Mouse (Mus musculus) E14TG2a.4 (cell line): ENCODE data around the gene Hamp2.

Source experiments
- CTCF ChIP-seq: conservative IDR thresholded peaks from 2 replicates; pipeline ENCODE4 v1.5.1; 2014; ENCODE audit warnings: low read length
- NANOG ChIP-seq: IDR thresholded peaks from 2 replicates; pipeline ENCODE4 v1.6.1; 2014; ENCODE audit warnings: borderline replicate concordance, low read length, mixed read lengths
- POU5F1 ChIP-seq: IDR thresholded peaks from 2 replicates; pipeline ENCODE4 v1.6.1; 2014; ENCODE audit warnings: low read length, borderline replicate concordance

DNA sequence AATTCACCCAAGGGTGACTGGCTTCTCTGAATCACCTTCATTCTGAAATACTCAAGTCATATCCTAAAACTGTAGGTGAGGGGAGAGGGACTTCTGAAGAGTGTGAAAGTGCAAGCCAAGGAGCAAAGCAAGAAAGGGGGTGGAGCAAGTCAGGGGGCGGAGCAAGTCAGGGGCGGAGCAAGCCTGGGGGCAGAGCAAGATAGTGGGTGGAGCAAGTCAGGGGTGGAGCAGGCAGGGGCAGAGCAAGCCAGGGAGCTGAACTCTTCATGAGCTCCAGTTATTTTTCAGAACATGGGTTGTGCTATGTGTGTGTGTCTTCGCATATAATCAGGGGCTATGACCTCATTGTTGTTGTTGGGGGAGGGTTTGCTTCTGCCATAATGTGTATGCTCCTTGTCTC is 4.3 kb downstream of the Hamp2 start:
- TF ChIP-seq CTCF (no peak), POU5F1 (no peak), NANOG (no peak)
